7 mouse cellular contexts compared by ENCODE assay signal in genomic region chr3:88436395-88437201, GRCm38 (mm10). TPM values are rescaled to one million over a fixed set of nuclear protein-coding genes. Genes with fewer than 3 reads are reported as not detected.
DNase-seq lines count a peak whose midpoint lies in the region; ATAC-seq and TF ChIP-seq lines count a peak whose summit lies in the region.

No protein-coding gene starts in this region.

- ATAC-seq in heart, embryonic 13.5 days (ENCODE audit: extremely low read depth, insufficient number of reproducible peaks, low FRiP score, low TSS enrichment) = peak; percentile 79

- H3K27me3 ChIP-seq in heart, embryonic 13.5 days (replicated peaks) = peaks cover 12% of the 10 kb centered on the region; the same call in 1 of the 2 replicates

- H3K4me2 ChIP-seq in heart, embryonic 13.5 days = peak overlapping the region; percentile 72

- no peak; the same call in 1 of the 2 replicates for TF ChIP-seq POLR2A in embryonic fibroblast, embryonic 13.5 days (IDR thresholded peaks at IDR 0.05; ENCODE audit: low read depth, low read length)

- peak; percentile 57; the same call in 1 of the 2 replicates for TF ChIP-seq CTCF in embryonic fibroblast, embryonic 13.5 days (IDR thresholded peaks at IDR 0.05; ENCODE audit: borderline replicate concordance, insufficient read depth, low read length)

- H3K9ac ChIP-seq in heart, embryonic 13.5 days = peak overlapping the region; percentile 72

- DNase-seq in ZHBTc4 (ENCODE audit: low read depth, low spot score) = peak; percentile 53
- DNase-seq in brain, adult 2 months (ENCODE audit: low read depth, low spot score) = peak; percentile 81
- DNase-seq in kidney, postnatal 4 days = peak; percentile 78 to 86
- peak; percentile 82 for DNase-seq in lung, postnatal 10 days
- DNase-seq in right cerebral cortex, postnatal 4 days = peak; percentile 63

- no peaks in the 10 kb centered on the region for H3K9me3 ChIP-seq in heart, embryonic 13.5 days

- H3K36me3 ChIP-seq in heart, embryonic 13.5 days = no peaks in the 10 kb centered on the region

- no peak overlapping the region for H3K27ac ChIP-seq in embryonic fibroblast, embryonic 13.5 days (ENCODE audit: insufficient read depth, low read length)
- H3K27ac ChIP-seq in heart, embryonic 13.5 days (replicated peaks) = peak overlapping the region; percentile 66

- no peaks in the 10 kb centered on the region for H3K4me1 ChIP-seq in embryonic fibroblast, embryonic 13.5 days (ENCODE audit: control insufficient read depth, insufficient read depth, low read length)
- H3K4me1 ChIP-seq in heart, embryonic 13.5 days = peaks cover 37% of the 10 kb centered on the region

- WGBS in heart, embryonic 13.5 days = 8% methylated on average over 29 of the region's 29 CpGs

- H3K4me3 ChIP-seq in embryonic fibroblast, embryonic 13.5 days (ENCODE audit: insufficient read depth, low read length) = no peak overlapping the region
- peak overlapping the region; percentile 47 for H3K4me3 ChIP-seq in heart, embryonic 13.5 days

RNA-seq across cellular contexts. Expression of gene Slc25a44, which starts 11.7 kb away (rescaled TPM):
- polyA plus RNA-seq in embryonic fibroblast, embryonic 13.5 days (2011; ENCODE audit: insufficient read length, low read depth, missing spikeins) = 15.9 and 20.1 TPM in 2 replicates
- 12.0 and 12.5 TPM in 2 replicates for polyA plus RNA-seq in heart, embryonic 13.5 days (2015; fragmentation: Nextera tagmentation; extraction: Ambion mirVana)

RNA-seq across cellular contexts. Expression of gene Sema4a, which starts 24.4 kb away (rescaled TPM):
- 0.25 and 0.63 TPM in 2 replicates for polyA plus RNA-seq in embryonic fibroblast, embryonic 13.5 days (2011; ENCODE audit: insufficient read length, low read depth, missing spikeins)
- 1.3 and 1.7 TPM in 2 replicates for polyA plus RNA-seq in heart, embryonic 13.5 days (2015; fragmentation: Nextera tagmentation; extraction: Ambion mirVana)

RNA-seq across cellular contexts. Expression of gene Pmf1, which starts 26.5 kb away (rescaled TPM):
- polyA plus RNA-seq in embryonic fibroblast, embryonic 13.5 days (2011; ENCODE audit: insufficient read length, low read depth, missing spikeins) = 24.4 and 29.9 TPM in 2 replicates
- polyA plus RNA-seq in heart, embryonic 13.5 days (2015; fragmentation: Nextera tagmentation; extraction: Ambion mirVana) = 110 and 112 TPM in 2 replicates

RNA-seq across cellular contexts. Expression of gene Bglap, which starts 52.3 kb away (rescaled TPM):
- polyA plus RNA-seq in embryonic fibroblast, embryonic 13.5 days (2011; ENCODE audit: insufficient read length, low read depth, missing spikeins) = not detected in 2 replicates
- polyA plus RNA-seq in heart, embryonic 13.5 days (2015; fragmentation: Nextera tagmentation; extraction: Ambion mirVana) = not detected in 2 replicates

RNA-seq across cellular contexts. Expression of gene Bglap2, which starts 58.1 kb away (rescaled TPM):
- not detected in 2 replicates for polyA plus RNA-seq in embryonic fibroblast, embryonic 13.5 days (2011; ENCODE audit: insufficient read length, low read depth, missing spikeins)
- polyA plus RNA-seq in heart, embryonic 13.5 days (2015; fragmentation: Nextera tagmentation; extraction: Ambion mirVana) = not detected in 2 replicates
